Mouse (Mus musculus) megakaryocyte, embryonic 14.5 days (primary cell): Measurements from ENCODE around the gene F2rl1.

Source experiments
- FLI1 ChIP-seq: IDR thresholded peaks from 2 replicates; pipeline ENCODE4 v1.6.1; 2012; ENCODE audit warnings: low read length, inconsistent platforms, mixed read lengths
- GATA1 ChIP-seq: IDR thresholded peaks from 3 replicates; pipeline ENCODE4 v1.6.1; 2012; ENCODE audit warnings: mixed read lengths, low read length, inconsistent platforms, borderline replicate concordance

GRCm38 (mm10) chr13:95474294-95474693 is 50.7 kb downstream of the F2rl1 start:
- TF ChIP-seq GATA1: no peak
- no peak for TF ChIP-seq FLI1
